Mouse (Mus musculus) lung, adult 2 months (tissue): ENCODE measurements at regions not wholly inside any gene's neighbourhood (a gene's known extent, or its start where the extent isn't known, plus 50 kb on each side); places are given as distances from the start of the nearest gene placed in this dataset.

ENCODE experiments used
- CTCF ChIP-seq: fragments of 200-500 bp; IDR thresholded peaks from 2 replicates; pipeline ENCODE4 v1.5.1; 2011; ENCODE audit warnings: mild to moderate bottlenecking, low read length, control low read depth; ENCODE audit not compliant: insufficient read depth
- POLR2A ChIP-seq: fragments of 200-500 bp; IDR thresholded peaks from 2 replicates; pipeline ENCODE4 v1.6.1; 2011; ENCODE audit warnings: low read depth, mild to moderate bottlenecking, control low read depth, low read length, borderline replicate concordance; ENCODE audit errors: extremely low read depth

GRCm38 (mm10) chr15:56166236-56166635 lies 1311.2 kb downstream of the Slc22a22 start:
- TF ChIP-seq POLR2A (no peak), CTCF (no peak)
